Mouse (Mus musculus): ENCODE measurements around the gene Pdzrn3.

GRCm38 (mm10) chr6:101289428-101289827, 88.3 kb downstream of the Pdzrn3 start:
- TF ChIP-seq CTCF (IDR thresholded peaks at IDR 0.05; ENCODE audit: extremely low read depth, insufficient read length, insufficient replicate concordance, low read depth, low read length): no peak
- no peak for TF ChIP-seq POLR2A (IDR thresholded peaks at IDR 0.05; ENCODE audit: low read depth, low read length)

Measured in small intestine, adult 2 months (tissue).